Mouse (Mus musculus) hindbrain, embryonic 15.5 days (tissue): ENCODE measurements around the gene B4gat1. TPM values are rescaled to one million over a fixed set of nuclear protein-coding genes. Genes with fewer than 3 reads are reported as not detected.

ENCODE experiments used
- ATAC-seq: fragments of 200-750 bp; cut with Nextera tagmentation; 2 replicates; pipeline ENCODE4 v1.8.0; 2017; ENCODE audit warnings: low read depth, moderate number of reproducible peaks, moderate TSS enrichment; ENCODE audit not compliant: low FRiP score
- H3K27ac ChIP-seq: fragments of 300-500 bp; sonication (generic); replicated peaks from 2 replicates; pipeline ENCODE4 v1.5.1; 2015; ENCODE audit warnings: mild to moderate bottlenecking, inconsistent platforms
- H3K27me3 ChIP-seq: fragments of 300-500 bp; sonication (generic); 2 replicates; pipeline ENCODE4 v1.6.1; 2015; ENCODE audit warnings: control low read depth, inconsistent platforms
- H3K36me3 ChIP-seq: fragments of 300-500 bp; sonication (generic); 2 replicates; pipeline ENCODE4 v1.6.1; 2015; ENCODE audit warnings: control low read depth, inconsistent platforms
- H3K4me1 ChIP-seq: fragments of 300-500 bp; sonication (generic); replicated peaks from 2 replicates; pipeline ENCODE4 v1.6.1; 2015; ENCODE audit warnings: control low read depth, inconsistent platforms
- H3K4me2 ChIP-seq: fragments of 300-500 bp; sonication (generic); 2 replicates; pipeline ENCODE4 v1.6.1; 2015; ENCODE audit warnings: moderate library complexity, mild to moderate bottlenecking, inconsistent platforms
- H3K4me3 ChIP-seq: fragments of 300-500 bp; sonication (generic); 2 replicates; pipeline ENCODE4 v1.5.1; 2015; ENCODE audit warnings: mild to moderate bottlenecking, inconsistent platforms
- H3K9ac ChIP-seq: fragments of 300-500 bp; sonication (generic); 2 replicates; pipeline ENCODE4 v1.6.1; 2015; ENCODE audit warnings: inconsistent platforms
- H3K9me3 ChIP-seq: fragments of 300-500 bp; sonication (generic); 2 replicates; pipeline ENCODE4 v1.6.1; 2016; ENCODE audit warnings: control low read depth, inconsistent platforms
- WGBS: fragments of 180-500 bp; shearing (Covaris S2); methylation state at CpG from one replicate; pipeline ENCODE4 v1.1.7; 2015; 5-methylcytosine and 5-hydroxymethylcytosine counted together
- polyA plus RNA-seq: library from polyadenylated mRNA; unstranded; fragments of >200 nt; fragmentation: Nextera tagmentation; extraction: Ambion mirVana; gene quantifications from 2 replicates; pipeline ENCODE4 v1.2.1, GENCODE M21; 2015

B4gat1 gene
- polyA plus RNA-seq, 1 experiment from 2014 or later = 93.1 TPM

- H3K36me3 ChIP-seq = peaks cover 18% of the 10 kb centered on the region; the same call in 1 of the 2 replicates
- H3K4me3 ChIP-seq = no peak overlapping the region
- H3K27ac ChIP-seq = no peak overlapping the region
- no peaks in the 10 kb centered on the region for H3K9me3 ChIP-seq
- peaks cover 13% of the 10 kb centered on the region for H3K4me1 ChIP-seq
- no peak for ATAC-seq
- H3K4me2 ChIP-seq = no peak overlapping the region
- no peak overlapping the region for H3K9ac ChIP-seq
- WGBS = 26% methylated on average over 25 of the region's 25 CpGs
- H3K27me3 ChIP-seq = peaks cover 38% of the 10 kb centered on the region
Observed at GRCm38 (mm10) chr19:5052166-5052822, 13.7 kb downstream of the B4gat1 start.

DNA sequence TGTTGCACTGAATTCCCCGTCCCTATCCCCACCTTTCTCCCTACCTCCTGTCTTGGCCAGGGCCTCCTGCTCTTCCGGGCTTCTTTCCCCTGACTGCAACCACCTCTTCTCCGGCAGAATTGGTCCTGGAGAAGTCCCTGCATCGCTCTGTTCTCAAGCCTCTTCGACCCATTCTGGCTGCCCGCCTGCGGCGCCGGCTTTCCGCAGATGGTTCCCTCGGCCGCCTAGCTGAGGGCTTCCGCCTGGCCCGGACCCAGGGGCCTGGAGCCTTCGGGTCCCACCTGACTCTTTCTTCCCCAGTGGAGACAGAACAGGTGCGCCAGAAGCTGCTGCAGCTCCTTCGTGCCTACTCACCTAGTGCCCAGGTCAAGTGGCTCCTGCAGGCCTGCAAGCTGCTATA, 14.2 kb downstream of the B4gat1 start:
- Histone ChIP-seq H3K4me1 (peaks cover 13% of the 10 kb centered on the region), H3K27me3 (peaks cover 38% of the 10 kb centered on the region), H3K4me2 (no peak overlapping the region), H3K9me3 (no peaks in the 10 kb centered on the region), H3K9ac (no peak overlapping the region), H3K4me3 (no peak overlapping the region), H3K36me3 (peaks cover 12% of the 10 kb centered on the region; the same call in 1 of the 2 replicates), H3K27ac (no peak overlapping the region)
- no peak for ATAC-seq
- WGBS = 55% methylated on average over 17 of the region's 17 CpGs

DNA sequence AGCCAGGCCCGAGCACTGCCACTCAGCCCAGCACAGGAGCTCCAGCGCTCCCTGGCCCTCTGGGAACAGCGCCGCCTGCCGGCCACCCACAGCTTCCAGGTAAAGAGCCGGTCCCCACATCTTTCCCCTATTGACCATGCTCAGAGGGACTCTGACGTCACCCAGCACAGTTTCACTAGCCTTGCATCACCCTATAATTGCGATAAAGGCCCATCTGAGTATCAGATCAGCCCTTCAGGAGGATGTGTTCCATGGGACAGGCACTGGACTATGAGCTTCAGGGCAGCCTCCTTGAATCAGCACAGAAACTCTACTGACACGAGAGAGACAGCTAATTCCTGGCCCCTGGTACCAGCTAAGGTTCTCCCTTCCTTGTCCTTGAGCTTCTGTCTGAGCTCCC, 15.3 kb downstream of the B4gat1 start:
- Histone ChIP-seq H3K27me3 (peaks cover 43% of the 10 kb centered on the region), H3K4me3 (no peak overlapping the region), H3K27ac (no peak overlapping the region), H3K36me3 (peaks cover 3% of the 10 kb centered on the region; the same call in 1 of the 2 replicates), H3K4me2 (no peak overlapping the region), H3K9ac (no peak overlapping the region), H3K9me3 (no peaks in the 10 kb centered on the region), H3K4me1 (peaks cover 17% of the 10 kb centered on the region)
- ATAC-seq = no peak
- WGBS = 17% methylated on average over 9 of the region's 9 CpGs

DNA sequence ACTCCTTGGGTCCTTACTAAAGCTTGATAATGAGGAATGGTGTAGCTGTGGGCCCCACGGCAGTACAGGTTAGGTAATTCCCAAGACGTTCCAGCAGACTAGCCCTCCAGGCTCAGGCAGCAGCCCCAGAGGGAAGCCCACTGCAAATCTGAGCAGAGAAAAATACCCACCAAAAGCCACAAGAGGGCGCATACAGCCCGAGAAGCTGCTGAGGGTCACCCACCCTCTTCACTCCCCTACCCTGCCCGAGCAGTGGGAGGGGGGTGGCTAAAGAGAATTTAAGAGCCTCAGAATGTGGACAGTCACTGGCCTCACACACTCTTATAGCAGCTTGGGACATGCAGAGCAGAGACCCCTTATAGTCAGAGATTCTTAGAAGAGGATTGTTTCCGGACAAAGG, 17.6 kb downstream of the B4gat1 start:
- H3K36me3 ChIP-seq = no peaks in the 10 kb centered on the region
- no peaks in the 10 kb centered on the region for H3K9me3 ChIP-seq
- 12% methylated on average over 6 of the region's 6 CpGs for WGBS
- peaks cover 33% of the 10 kb centered on the region for H3K27me3 ChIP-seq
- no peak overlapping the region for H3K4me2 ChIP-seq
- ATAC-seq = peak; percentile 15; the same call in 1 of the 2 replicates
- H3K4me3 ChIP-seq = no peak overlapping the region
- no peak overlapping the region for H3K27ac ChIP-seq
- peaks cover 19% of the 10 kb centered on the region; the same call in 1 of the 2 replicates for H3K4me1 ChIP-seq
- H3K9ac ChIP-seq = 0 out of 2 replicates have a peak overlapping the region, but pooled peaks have one; percentile 10

- Histone ChIP-seq H3K27me3 (peaks cover 14% of the 10 kb centered on the region; the same call in 1 of the 2 replicates), H3K36me3 (no peaks in the 10 kb centered on the region), H3K4me3 (no peak overlapping the region), H3K9me3 (no peaks in the 10 kb centered on the region), H3K9ac (no peak overlapping the region), H3K4me1 (peaks cover 19% of the 10 kb centered on the region; the same call in 1 of the 2 replicates), H3K4me2 (no peak overlapping the region), H3K27ac (peak overlapping the region; percentile 38; the same call in 1 of the 2 replicates)
- 29% methylated on average over 16 of the region's 16 CpGs for WGBS
- ATAC-seq = no peak
Observed at GRCm38 (mm10) chr19:5057876-5058775, 19.5 kb downstream of the B4gat1 start.

DNA sequence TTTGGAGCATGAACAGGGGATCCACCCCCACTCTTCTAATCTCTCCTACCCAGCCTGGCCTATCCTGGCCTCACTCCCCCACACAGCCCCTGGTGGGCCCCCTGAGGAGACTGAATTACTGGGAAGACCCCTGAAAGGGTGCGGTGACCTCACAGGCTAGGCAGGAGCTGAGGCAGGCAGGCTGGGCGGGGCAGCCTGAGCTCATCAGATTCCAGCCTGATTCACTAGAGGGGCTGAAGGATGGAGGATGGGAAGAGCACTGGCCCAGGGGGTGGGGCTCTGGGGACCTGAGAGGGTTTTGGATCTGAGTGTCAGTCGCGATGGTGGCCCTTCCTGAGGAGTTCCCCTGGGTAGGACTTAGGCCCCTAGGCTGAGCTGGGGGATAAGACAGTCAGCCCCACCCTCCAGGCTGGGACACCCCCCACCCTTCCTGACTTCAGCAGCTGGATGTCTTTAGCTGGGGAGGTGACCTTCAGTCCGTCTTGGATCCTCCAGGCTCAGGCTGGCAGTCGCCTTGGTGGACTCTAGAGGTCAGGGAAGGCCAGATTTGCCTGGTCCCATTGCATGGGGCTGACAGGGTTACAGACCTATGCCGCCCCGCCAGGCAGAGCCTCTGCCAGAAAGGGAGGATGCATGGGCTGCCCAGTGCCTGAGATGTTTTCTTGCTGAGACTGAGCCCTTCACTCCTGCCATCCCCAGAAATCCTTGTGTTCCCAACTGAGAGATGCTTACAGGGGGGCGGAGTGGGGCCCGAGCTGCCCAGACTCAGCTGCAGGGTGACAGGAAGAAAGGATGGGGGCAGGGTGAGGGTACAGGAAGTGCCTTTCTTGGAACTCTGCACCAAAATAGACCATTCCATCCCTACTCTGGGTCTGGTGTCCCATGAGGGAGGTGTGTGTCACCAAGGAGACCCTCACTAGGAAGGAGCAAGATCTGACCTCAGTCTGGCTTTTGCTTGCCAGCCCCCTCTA, 20.5 kb downstream of the B4gat1 start:
- ATAC-seq = peak; percentile 29; the same call in 1 of the 2 replicates
- no peak overlapping the region for H3K4me3 ChIP-seq
- no peaks in the 10 kb centered on the region for H3K36me3 ChIP-seq
- H3K4me2 ChIP-seq = no peak overlapping the region
- 0 out of 2 replicates have a peak, but pooled peaks cover 5% of the 10 kb centered on the region for H3K27me3 ChIP-seq
- H3K9me3 ChIP-seq = no peaks in the 10 kb centered on the region
- 0 out of 2 replicates have a peak overlapping the region, but pooled peaks have one; percentile 13 for H3K9ac ChIP-seq
- peaks cover 19% of the 10 kb centered on the region; the same call in 1 of the 2 replicates for H3K4me1 ChIP-seq
- H3K27ac ChIP-seq = peak overlapping the region; percentile 38; the same call in 1 of the 2 replicates
- 16% methylated on average over 10 of the region's 10 CpGs for WGBS

DNA sequence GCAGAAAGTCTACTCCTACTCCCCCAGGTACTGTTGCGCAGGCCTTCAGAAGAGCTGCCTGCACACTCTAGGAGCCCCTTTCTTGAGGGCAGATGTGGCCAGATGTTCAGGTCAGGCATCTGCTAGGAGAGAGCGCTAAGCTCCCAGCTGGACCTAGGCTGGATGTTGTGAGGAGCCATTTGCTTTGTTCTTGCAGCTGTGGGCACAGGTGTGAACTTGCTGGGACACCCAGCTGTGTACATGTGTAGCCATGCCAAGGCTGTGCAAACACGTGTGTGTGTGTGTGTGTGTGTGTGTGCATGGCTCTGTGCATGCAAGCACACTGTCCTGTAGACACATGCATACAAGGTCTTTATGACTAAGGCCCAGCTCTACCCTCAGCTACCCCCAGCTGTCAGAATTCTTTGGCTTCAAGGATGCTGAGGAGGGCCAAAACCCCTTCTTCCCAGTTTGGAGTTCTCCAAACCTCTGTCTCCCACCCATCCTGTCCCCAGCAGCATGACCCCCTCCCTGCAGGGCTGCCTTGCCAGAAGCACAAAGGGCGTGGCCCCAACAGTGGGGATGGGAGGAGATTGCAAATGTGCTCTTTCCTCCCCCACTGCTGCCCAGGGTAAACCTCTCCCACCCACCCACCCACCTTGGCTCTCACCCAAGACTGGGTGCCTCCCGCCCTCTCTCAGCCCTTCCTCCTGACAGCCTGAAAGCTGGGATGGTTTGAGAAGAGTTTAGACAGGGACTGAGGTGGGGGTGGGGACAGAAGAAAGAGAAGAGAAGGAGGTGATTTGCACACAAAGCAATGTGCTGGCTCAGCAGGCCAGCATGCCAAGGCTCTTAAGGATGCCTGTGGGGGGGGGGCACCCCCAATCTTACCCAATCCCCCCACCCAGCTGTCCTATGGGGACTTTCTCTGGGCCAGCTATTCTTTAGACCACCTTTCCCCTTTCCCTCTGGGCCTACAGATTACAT, 22.0 kb downstream of the B4gat1 start:
- Histone ChIP-seq H3K27ac (no peak overlapping the region; the same call in 1 of the 2 replicates), H3K4me2 (no peak overlapping the region), H3K9ac (no peak overlapping the region), H3K4me3 (no peak overlapping the region), H3K36me3 (no peaks in the 10 kb centered on the region), H3K9me3 (no peaks in the 10 kb centered on the region), H3K4me1 (peaks cover 19% of the 10 kb centered on the region; the same call in 1 of the 2 replicates), H3K27me3 (0 out of 2 replicates have a peak, but pooled peaks cover 5% of the 10 kb centered on the region)
- WGBS = 39% methylated on average over 5 of the region's 5 CpGs
- ATAC-seq = no peak

DNA sequence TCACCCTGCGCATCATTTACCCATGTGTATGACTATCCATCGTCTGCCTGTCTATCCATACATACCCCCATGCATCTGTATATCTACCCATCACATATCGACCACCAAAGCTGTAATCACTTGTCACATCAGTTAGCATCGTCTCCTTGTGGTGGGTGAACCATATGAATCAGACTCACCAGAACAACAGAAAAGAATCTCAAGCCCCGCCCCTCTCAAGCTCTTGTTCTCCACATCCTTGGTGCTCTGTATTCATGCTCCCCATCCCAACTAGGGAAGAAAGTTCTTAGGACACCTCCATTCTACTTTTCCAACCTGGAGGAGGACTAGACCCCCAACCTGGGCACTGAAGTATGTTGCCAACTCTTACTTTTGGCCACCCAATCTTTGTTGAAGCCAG, 23.4 kb downstream of the B4gat1 start:
- no peak overlapping the region for H3K27ac ChIP-seq
- H3K9me3 ChIP-seq = no peaks in the 10 kb centered on the region
- WGBS = 85% methylated on average over 5 of the region's 5 CpGs
- no peak for ATAC-seq
- no peak overlapping the region for H3K4me3 ChIP-seq
- H3K27me3 ChIP-seq = peaks cover 11% of the 10 kb centered on the region
- H3K4me2 ChIP-seq = no peak overlapping the region
- H3K36me3 ChIP-seq = no peaks in the 10 kb centered on the region
- H3K4me1 ChIP-seq = peaks cover 14% of the 10 kb centered on the region
- no peak overlapping the region for H3K9ac ChIP-seq

DNA sequence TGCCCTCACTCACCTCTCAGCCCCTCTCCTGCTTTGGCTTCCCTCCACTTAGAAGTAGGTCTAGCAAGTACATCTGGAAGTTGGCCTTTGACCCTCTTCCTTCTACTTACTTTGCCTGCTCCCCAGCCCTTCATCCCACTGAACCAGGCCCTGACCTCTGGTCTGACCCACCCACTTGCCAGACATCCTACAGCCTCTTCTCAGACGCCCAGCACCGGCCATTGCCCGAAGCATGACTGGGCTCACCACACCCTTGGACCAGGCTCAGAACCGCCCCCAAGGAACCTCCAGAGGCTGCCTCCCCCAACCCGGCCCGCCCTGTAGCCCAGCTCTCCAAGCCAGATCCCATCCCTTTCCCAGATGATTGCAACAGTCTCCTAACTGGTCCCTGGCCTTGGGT, 23.8 kb downstream of the B4gat1 start:
- Histone ChIP-seq H3K27me3 (peaks cover 13% of the 10 kb centered on the region), H3K9me3 (no peaks in the 10 kb centered on the region), H3K4me3 (no peak overlapping the region), H3K9ac (no peak overlapping the region), H3K4me2 (no peak overlapping the region), H3K36me3 (no peaks in the 10 kb centered on the region), H3K27ac (no peak overlapping the region), H3K4me1 (peaks cover 17% of the 10 kb centered on the region)
- no peak for ATAC-seq
- 82% methylated on average over 6 of the region's 6 CpGs for WGBS

DNA sequence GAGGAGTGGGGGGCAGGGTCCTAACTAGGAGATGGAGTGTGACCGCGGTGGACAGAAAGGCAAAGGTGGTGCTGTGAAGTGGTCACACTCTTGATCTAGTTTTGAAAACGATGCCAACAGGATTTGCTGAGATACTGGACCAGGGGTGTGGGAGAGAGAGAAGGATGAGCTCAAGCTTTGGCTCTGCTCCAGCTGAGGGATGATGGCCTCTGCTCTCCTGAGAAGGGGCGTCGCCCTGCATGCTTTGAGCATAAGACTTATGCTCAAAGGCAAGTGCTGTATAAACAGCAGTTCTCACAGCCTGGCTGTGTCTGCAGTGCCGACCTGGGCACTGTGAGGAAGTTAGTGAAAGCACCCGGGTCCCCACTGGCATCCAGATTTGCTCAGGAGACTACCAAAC, 26.5 kb downstream of the B4gat1 start:
- H3K9ac ChIP-seq = no peak overlapping the region
- H3K4me3 ChIP-seq = no peak overlapping the region
- H3K27ac ChIP-seq = no peak overlapping the region
- peaks cover 21% of the 10 kb centered on the region for H3K4me1 ChIP-seq
- no peak overlapping the region for H3K4me2 ChIP-seq
- no peaks in the 10 kb centered on the region for H3K36me3 ChIP-seq
- peaks cover 13% of the 10 kb centered on the region for H3K27me3 ChIP-seq
- WGBS = 69% methylated on average over 7 of the region's 7 CpGs
- no peaks in the 10 kb centered on the region for H3K9me3 ChIP-seq
- ATAC-seq = no peak
